Mouse (Mus musculus) testis, adult 2 months (tissue): ENCODE results near the gene E2f6. TPM values are rescaled to one million over a fixed set of nuclear protein-coding genes. Genes with fewer than 3 reads are reported as not detected.

Experiments
- H3K27ac ChIP-seq: fragments of 200-500 bp; 2 replicates; pipeline ENCODE4 v1.5.1; 2012; ENCODE audit warnings: low read depth, low read length; ENCODE audit not compliant: control insufficient read depth, insufficient read depth
- H3K27me3 ChIP-seq: fragments of 200-500 bp; 2 replicates; pipeline ENCODE4 v1.6.1; 2012; ENCODE audit warnings: mild to moderate bottlenecking, low read length, moderate library complexity; ENCODE audit not compliant: control insufficient read depth, insufficient read depth
- H3K36me3 ChIP-seq: fragments of 200-500 bp; 2 replicates; pipeline ENCODE4 v1.6.1; 2012; ENCODE audit warnings: mild to moderate bottlenecking, low read length; ENCODE audit not compliant: control insufficient read depth, insufficient read depth
- H3K4me1 ChIP-seq: fragments of 200-500 bp; 2 replicates; pipeline ENCODE4 v1.6.1; 2012; ENCODE audit warnings: low read length; ENCODE audit not compliant: control insufficient read depth, insufficient read depth
- H3K4me3 ChIP-seq: fragments of 200-500 bp; 2 replicates; pipeline ENCODE4 v1.5.1; 2012; ENCODE audit warnings: low read depth, mild to moderate bottlenecking, low read length, moderate library complexity, mixed read lengths; ENCODE audit not compliant: control insufficient read depth
- CTCF ChIP-seq: fragments of 200-500 bp; IDR thresholded peaks from 2 replicates; pipeline ENCODE4 v1.5.1; 2012; ENCODE audit warnings: low read depth, mild to moderate bottlenecking, inconsistent platforms, low read length, moderate library complexity; ENCODE audit not compliant: control insufficient read depth, insufficient read depth, insufficient replicate concordance
- POLR2A ChIP-seq: fragments of 200-500 bp; IDR thresholded peaks from 2 replicates; pipeline ENCODE4 v1.6.1; 2012; ENCODE audit warnings: low read depth, mild to moderate bottlenecking, inconsistent platforms, low read length, moderate library complexity; ENCODE audit not compliant: control insufficient read depth
- polyA plus RNA-seq: library from polyadenylated mRNA; depleted of rRNA; stranded (reverse); fragments of >200 nt; gene quantifications from 2 replicates; pipeline ENCODE4 v1.2.3, GENCODE M21; 2012

Gene E2f6
- polyA plus RNA-seq, 1 experiment: 5.0 TPM

DNA sequence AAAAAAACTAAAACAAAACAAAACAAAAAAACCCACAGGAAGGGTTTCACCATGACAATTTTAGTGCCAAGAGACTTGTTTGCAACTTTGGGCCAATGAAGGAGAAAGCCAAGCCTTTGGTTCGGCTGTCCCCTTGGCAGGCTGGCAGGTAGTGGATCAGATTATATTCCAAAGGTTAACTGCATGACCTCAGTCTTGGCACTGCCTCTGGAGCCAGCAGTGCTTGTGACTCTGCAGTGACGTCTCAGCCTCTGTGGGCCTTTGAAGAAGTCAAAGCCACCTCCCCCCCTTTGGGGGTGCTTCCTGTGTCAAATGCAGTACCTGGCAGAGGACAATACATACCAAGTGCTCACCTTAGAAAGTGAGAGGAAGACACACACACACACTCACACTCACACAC, 63.3 kb downstream of the E2f6 start:
- TF ChIP-seq POLR2A (no peak), CTCF (no peak)
- H3K27ac ChIP-seq: no peak overlapping the region
- H3K4me3 ChIP-seq: no peak overlapping the region
- H3K4me1 ChIP-seq: peaks cover 4% of the 10 kb centered on the region; the same call in 1 of the 2 replicates
- H3K27me3 ChIP-seq: no peaks in the 10 kb centered on the region
- no peaks in the 10 kb centered on the region for H3K36me3 ChIP-seq

DNA sequence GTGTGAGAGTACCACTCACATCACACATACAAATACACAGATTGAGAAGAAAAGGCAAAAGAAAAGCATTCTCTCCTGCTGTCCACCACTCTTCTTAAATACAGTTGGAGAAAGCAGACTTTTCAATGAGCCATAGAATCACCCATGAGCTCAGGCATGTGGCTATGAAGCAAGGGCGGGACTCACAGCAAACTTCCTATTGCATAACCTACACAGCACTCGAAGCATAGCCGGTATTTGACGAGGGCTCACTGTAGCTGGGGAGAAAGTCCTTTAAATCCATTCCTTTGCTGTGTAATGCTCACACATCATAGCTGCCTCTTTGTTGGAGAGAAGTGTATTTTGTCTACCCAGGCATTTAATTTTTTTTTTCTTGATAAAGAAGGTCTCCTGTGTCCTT, 64.5 kb downstream of the E2f6 start:
- no peak overlapping the region for H3K4me3 ChIP-seq
- no peaks in the 10 kb centered on the region for H3K36me3 ChIP-seq
- H3K27me3 ChIP-seq: no peaks in the 10 kb centered on the region
- TF ChIP-seq POLR2A (no peak), CTCF (no peak)
- no peak overlapping the region for H3K27ac ChIP-seq
- peaks cover 2% of the 10 kb centered on the region; the same call in 1 of the 2 replicates for H3K4me1 ChIP-seq

DNA sequence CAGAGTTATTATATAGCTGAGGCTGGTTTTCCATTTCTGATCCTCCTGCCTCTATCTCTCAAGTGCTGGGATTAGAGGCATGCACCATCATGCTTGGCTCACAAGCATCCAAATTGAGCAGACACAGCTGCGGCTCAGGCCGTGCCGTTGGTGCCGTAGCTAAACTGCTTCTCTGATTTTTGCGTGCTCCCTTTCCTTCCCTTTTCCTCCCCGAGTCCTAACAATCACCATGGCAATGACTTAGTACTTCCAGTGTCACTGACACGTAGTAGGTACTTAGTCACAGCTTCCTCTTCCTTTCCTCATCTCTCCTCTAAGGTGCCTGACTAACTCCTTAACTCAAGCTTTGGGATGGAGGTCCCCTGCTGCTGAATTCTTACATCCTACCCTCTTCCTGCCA, 64.9 kb downstream of the E2f6 start:
- H3K27me3 ChIP-seq: no peaks in the 10 kb centered on the region
- no peak overlapping the region for H3K27ac ChIP-seq
- no peak overlapping the region for H3K4me3 ChIP-seq
- no peaks in the 10 kb centered on the region; the same call in 1 of the 2 replicates for H3K4me1 ChIP-seq
- no peak for TF ChIP-seq POLR2A
- no peak for TF ChIP-seq CTCF
- no peaks in the 10 kb centered on the region for H3K36me3 ChIP-seq

DNA sequence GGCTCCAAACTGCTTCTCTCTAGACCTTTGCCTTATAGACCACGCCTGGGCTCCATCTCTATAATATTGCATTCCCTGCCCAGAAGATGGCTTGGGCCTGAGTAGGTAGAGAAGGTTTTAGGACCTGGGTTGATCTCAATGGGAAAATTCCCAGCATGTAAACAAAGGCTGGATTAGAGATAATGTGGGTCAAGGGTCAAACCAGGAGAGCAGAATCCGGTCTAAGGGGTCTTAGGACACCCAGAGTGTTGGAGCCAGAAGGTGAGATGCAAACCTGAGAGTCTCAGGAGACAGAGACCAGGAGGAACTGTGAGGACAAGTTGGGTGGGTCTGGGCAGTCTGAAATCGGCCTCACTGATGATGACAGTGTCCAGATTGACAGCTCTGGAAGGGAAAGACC, 65.9 kb downstream of the E2f6 start:
- H3K4me3 ChIP-seq: no peak overlapping the region
- TF ChIP-seq CTCF: no peak
- no peak for TF ChIP-seq POLR2A
- H3K27me3 ChIP-seq: no peaks in the 10 kb centered on the region
- no peaks in the 10 kb centered on the region for H3K4me1 ChIP-seq
- no peak overlapping the region for H3K27ac ChIP-seq
- H3K36me3 ChIP-seq: no peaks in the 10 kb centered on the region

DNA sequence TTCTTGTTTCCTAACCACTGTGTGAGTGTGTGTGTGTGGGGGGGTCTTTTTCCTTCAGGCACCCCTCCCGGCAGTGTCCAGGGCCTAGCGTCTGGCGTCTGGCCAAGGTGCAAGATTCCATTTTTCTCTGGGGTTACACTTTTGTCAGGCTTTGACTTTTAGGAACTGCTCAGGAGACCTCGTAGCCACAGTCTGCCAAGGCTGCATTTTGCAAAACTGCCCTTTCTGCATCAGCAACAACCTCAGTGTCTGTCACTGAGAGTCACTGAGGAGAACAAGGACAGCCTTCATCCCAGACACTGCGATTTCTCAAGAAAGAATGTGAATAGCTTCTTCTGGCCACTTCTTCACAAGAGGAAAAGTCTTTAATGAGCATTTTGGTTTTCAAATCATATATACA, 66.4 kb downstream of the E2f6 start:
- H3K27me3 ChIP-seq: no peaks in the 10 kb centered on the region
- H3K27ac ChIP-seq: peak overlapping the region; percentile 4; the same call in 1 of the 2 replicates
- no peak overlapping the region for H3K4me3 ChIP-seq
- no peaks in the 10 kb centered on the region for H3K4me1 ChIP-seq
- no peak for TF ChIP-seq POLR2A
- TF ChIP-seq CTCF: no peak
- H3K36me3 ChIP-seq: no peaks in the 10 kb centered on the region

DNA sequence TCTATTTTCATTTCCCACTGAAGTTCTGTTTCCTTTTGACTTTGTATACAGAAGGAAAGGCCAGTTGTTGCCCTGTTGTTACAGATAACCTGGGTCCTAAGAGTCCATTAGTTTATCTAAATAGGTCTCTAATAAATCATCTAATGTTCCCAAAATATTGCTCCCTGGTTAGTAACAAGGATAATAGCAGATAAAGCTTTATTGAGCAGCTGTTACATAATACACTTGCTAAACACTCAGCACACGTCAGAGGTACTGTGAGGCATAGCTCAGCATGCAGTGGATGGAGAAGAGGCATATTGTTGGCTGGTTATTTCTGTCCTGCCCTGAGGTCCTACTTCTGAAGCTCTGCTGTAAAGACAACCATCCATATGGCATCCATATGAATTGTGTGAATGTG, 66.9 kb downstream of the E2f6 start:
- H3K4me3 ChIP-seq: no peak overlapping the region
- TF ChIP-seq POLR2A (no peak), CTCF (no peak)
- no peaks in the 10 kb centered on the region for H3K36me3 ChIP-seq
- no peaks in the 10 kb centered on the region for H3K4me1 ChIP-seq
- H3K27ac ChIP-seq: no peak overlapping the region
- no peaks in the 10 kb centered on the region for H3K27me3 ChIP-seq

DNA sequence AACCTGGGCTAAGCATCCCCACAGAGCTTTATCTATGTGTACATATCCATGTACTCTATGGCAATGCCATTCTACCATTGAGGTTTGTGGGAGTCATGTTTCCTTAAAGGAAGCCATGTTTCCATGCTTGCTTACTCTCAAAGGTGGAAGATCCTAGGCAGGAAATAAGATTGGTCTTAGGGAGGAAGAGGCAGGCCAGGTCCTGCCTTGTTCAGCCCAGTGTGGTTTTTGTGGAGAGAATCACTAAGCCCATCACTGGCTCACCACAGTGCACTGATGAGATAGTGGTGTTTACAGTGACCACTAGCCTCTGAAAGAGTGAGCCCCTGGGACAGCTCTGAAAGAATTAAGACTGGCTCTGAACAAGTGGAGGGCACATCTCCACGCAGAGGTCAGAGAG, 68.6 kb downstream of the E2f6 start:
- no peak overlapping the region for H3K27ac ChIP-seq
- no peak overlapping the region for H3K4me3 ChIP-seq
- H3K4me1 ChIP-seq: no peaks in the 10 kb centered on the region
- H3K27me3 ChIP-seq: no peaks in the 10 kb centered on the region
- H3K36me3 ChIP-seq: no peaks in the 10 kb centered on the region
- no peak for TF ChIP-seq CTCF
- no peak for TF ChIP-seq POLR2A

DNA sequence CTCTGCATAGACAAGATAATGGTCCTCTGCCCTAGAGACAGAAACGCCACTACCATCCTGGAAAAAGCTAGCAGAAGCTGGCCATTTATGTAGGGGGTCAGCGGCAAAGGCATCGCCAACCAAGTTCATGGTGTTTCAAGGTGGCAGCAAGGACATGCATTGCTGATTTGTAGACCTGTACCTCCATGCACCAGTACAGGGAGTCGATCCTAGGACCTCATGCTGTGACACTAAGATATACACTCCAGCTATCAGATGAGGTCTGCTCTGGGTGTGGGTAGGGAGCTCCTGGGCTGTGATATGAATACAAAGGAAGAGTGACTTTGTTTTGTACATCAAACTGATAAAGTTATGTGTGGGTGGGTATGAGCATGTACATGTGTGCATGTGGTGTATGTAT, 69.3 kb downstream of the E2f6 start:
- TF ChIP-seq CTCF: no peak
- TF ChIP-seq POLR2A: no peak
- Histone ChIP-seq H3K36me3 (no peaks in the 10 kb centered on the region), H3K27ac (no peak overlapping the region), H3K4me3 (no peak overlapping the region), H3K27me3 (no peaks in the 10 kb centered on the region), H3K4me1 (no peaks in the 10 kb centered on the region)
